Mouse (Mus musculus): ENCODE measurements at regions not wholly inside any gene's neighbourhood (a gene's known extent, or its start where the extent isn't known, plus 50 kb on each side); places are given as distances from the start of the nearest gene placed in this dataset.

DNA sequence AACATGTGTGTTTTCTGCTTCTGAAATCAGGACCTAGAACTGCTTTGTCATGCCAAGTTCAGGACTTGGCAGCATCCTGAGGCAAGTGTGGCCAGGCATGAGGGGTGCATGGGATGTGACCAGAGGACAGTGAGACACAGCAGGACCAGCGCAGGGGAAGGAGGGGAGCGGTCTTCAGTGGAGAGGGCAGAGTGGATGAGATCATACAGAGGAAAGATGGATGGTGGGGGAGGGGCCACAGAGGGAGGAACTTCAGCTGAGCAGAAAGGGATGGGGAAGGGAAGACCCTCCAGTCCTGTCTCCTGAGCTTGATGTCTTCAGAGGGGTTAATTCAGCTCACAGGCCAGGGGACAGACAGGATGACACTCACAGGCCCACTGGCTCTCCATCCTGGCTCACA lies 81.0 kb downstream of the Cryba4 start:
- DNase-seq (ENCODE audit: low read depth, low spot score): no peak

DNA sequence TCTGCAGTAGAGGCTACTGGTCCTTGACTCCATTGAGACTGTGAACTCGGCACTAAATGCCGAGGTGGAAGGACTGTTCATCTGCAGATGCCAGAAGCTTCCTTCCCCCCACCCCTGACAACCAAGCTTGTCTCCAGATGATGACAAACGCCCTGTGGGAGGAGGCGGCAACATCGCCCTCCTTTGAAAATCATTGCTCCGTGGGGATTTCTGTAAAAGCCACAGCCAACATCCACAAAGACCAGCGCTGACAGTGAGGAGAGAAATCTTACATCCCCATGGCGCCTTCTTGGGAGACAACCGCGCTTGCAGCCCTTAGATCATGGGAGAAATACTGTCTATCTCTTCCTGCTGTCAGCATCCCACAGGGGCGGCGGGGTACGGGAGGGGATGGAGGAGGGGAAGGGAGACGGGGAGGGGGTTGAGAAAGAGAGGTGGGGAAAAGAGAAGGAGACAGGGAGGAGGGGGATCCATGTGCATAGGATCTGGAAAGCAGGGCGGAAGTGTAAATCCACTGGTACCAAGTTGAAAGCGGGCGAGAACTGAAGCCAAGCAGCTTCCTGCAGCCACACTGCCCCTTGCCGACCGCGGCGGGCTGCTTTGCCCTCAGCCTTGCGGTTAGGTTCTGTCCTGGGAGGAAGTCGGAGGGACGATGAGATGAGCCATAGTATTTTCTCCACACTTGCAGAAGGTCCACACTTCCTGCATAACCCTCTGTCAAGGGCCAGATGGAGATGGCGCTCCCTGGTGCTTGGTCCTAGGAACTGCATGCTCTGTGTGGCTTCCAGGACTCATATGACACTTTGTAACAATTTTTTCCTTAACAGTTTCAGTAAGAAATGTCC lies 72.9 kb downstream of the Cryba4 start:
- no peak for DNase-seq (ENCODE audit: low read depth, low spot score)

DNA sequence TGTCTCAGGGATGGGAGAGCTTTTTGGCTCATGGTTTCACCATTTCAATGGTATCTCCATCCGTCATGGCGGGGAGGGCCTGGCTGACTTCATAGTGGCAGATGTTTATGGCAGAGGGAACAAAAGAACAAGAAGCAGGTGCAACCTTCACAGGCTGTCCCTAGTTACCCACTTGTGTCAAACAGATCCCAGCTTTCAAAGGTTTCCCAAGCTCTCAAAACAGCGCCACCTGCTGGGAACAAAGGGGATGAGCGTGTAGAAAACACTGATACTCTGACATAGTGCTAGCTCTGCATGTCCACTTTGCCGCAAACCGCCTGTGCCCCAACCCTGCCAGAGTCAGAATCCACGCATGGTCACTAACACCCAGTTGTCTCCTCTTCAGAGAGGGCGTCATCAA lies 69.5 kb downstream of the Cryba4 start:
- DNase-seq (ENCODE audit: low read depth, low spot score): no peak

DNA sequence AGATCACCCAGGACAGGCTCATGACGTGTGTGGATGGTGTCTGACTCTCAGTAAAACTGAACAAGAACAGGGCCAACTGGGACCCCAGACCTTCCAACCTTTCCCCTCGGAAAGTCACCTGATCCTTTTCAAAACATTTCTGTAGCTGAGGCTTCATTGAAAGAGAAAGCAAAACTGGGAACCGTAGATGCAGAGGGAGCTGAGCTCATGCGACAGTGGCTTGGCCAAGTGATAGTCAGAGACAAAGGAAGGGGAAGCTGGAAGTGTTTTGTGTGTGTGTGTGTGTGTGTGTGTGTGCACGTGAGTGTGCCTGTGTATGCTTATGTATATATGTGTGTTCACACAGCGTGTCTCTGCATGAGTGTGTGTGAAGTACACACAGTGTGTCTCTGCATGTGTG lies 56.7 kb downstream of the Cryba4 start:
- DNase-seq (ENCODE audit: low read depth, low spot score): no peak
